Mouse (Mus musculus) midbrain, embryonic 14.5 days (tissue): Measurements from ENCODE around the gene Arl4c. TPM values are rescaled to one million over a fixed set of nuclear protein-coding genes. Genes with fewer than 3 reads are reported as not detected.

ENCODE experiments used
- ATAC-seq: fragments of 200-750 bp; cut with Nextera tagmentation; 2 replicates; pipeline ENCODE4 v1.8.0; 2017; ENCODE audit warnings: moderate number of reproducible peaks, moderate library complexity; ENCODE audit not compliant: low FRiP score, low TSS enrichment
- DNase-seq: peaks from one replicate; pipeline ENCODE4 v3.0.0-alpha.2; 2015
- H3K27ac ChIP-seq: fragments of 300-500 bp; sonication (generic); replicated peaks from 2 replicates; pipeline ENCODE4 v1.5.1; 2014; ENCODE audit warnings: mild to moderate bottlenecking, low read depth, low read length, moderate library complexity
- H3K27me3 ChIP-seq: fragments of 300-500 bp; sonication (generic); 2 replicates; pipeline ENCODE4 v1.6.1; 2014; ENCODE audit warnings: low read length, control low read depth, mixed read lengths; ENCODE audit not compliant: control insufficient read depth, insufficient read depth
- H3K36me3 ChIP-seq: fragments of 300-500 bp; sonication (generic); 2 replicates; pipeline ENCODE4 v1.6.1; 2014; ENCODE audit warnings: low read length, control low read depth; ENCODE audit not compliant: control insufficient read depth, insufficient read depth
- H3K4me1 ChIP-seq: fragments of 300-500 bp; sonication (generic); 2 replicates; pipeline ENCODE4 v1.6.1; 2014; ENCODE audit warnings: mild to moderate bottlenecking, antibody characterized with exemption, low read length, control low read depth; ENCODE audit not compliant: control insufficient read depth, insufficient read depth
- H3K4me2 ChIP-seq: fragments of 300-500 bp; sonication (generic); 2 replicates; pipeline ENCODE4 v1.6.1; 2014; ENCODE audit warnings: mild to moderate bottlenecking, low read length, moderate library complexity
- H3K4me3 ChIP-seq: fragments of 300-500 bp; sonication (generic); replicated peaks from 2 replicates; pipeline ENCODE4 v1.5.1; 2014; ENCODE audit warnings: low read depth, low read length
- H3K9ac ChIP-seq: fragments of 300-500 bp; sonication (generic); replicated peaks from 2 replicates; pipeline ENCODE4 v1.6.1; 2014; ENCODE audit warnings: mild to moderate bottlenecking, low read length, moderate library complexity
- H3K9me3 ChIP-seq: fragments of 300-500 bp; sonication (generic); 2 replicates; pipeline ENCODE4 v1.6.1; 2016; ENCODE audit warnings: low read length, control low read depth, mixed read lengths; ENCODE audit not compliant: control insufficient read depth
- WGBS: fragments of 180-500 bp; shearing (Covaris S2); extraction: QIAGEN DNeasy Blood & Tissue Kit; methylation state at CpG from one replicate; pipeline ENCODE4 v1.1.7; 2014; 5-methylcytosine and 5-hydroxymethylcytosine counted together
- polyA plus RNA-seq: library from polyadenylated mRNA; unstranded; fragments of >200 nt; fragmentation: Nextera tagmentation; extraction: Ambion mirVana; gene quantifications from 2 replicates; pipeline ENCODE4 v1.2.1, GENCODE M21; 2014

Arl4c gene
- polyA plus RNA-seq, 1 experiment from 2014 or later, result 23.4 TPM

GRCm38 (mm10) chr1:88655473-88656095 is 46.4 kb downstream of the Arl4c start:
- DNase-seq (no peak), ATAC-seq (no peak)
- Histone ChIP-seq H3K4me2 (no peak overlapping the region), H3K4me3 (no peak overlapping the region), H3K9me3 (no peaks in the 10 kb centered on the region), H3K27me3 (no peaks in the 10 kb centered on the region), H3K36me3 (no peaks in the 10 kb centered on the region), H3K9ac (no peak overlapping the region), H3K4me1 (no peaks in the 10 kb centered on the region), H3K27ac (no peak overlapping the region)
- 81% methylated on average over 3 of the region's 3 CpGs for WGBS

DNA sequence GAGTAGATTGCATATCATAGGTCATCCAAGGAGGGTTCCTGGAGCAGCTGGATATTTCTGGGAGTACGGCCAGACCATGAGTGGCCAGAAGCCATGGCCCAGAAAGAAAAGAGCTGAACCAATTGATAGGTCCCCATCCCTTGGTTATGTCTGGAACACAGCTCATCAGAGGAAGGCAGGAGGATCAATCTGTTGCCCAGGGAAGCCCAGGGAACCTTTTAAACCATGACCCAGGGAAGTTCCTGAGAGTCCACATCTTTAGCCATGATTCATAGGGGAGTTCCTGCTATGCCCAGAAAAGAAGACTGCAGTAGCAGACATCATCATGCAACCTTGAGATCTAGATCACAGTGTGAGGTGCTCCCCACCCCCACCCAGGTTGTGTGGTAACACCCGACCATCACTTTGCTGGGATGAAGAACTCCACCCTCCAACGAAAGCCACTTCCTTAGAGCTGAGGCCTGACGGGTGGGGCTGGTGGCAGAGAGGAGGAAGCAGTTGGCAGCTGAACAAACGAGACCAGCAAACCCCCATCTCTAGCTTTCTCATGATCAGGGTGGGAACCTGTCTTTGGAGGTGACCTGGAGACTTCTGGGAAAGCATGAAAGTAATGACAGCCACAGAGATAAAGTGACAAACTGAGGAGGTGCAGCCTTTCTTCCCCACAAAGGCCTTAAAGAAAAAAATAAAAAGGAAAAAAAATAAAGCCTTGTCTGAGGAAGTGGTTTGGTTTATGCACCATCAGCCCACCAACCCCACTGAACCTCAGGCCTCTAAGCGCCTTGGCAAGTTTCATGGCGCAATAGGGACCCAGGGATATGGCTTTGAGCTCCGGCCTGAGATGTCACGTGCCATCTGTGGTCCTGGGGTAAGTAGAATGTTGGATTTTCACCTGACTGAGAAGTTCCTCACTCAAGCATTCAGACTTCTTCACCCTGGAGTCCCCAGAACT is 47.2 kb downstream of the Arl4c start:
- H3K4me3 ChIP-seq, result no peak overlapping the region
- WGBS, result 92% methylated on average over 9 of the region's 9 CpGs

DNA sequence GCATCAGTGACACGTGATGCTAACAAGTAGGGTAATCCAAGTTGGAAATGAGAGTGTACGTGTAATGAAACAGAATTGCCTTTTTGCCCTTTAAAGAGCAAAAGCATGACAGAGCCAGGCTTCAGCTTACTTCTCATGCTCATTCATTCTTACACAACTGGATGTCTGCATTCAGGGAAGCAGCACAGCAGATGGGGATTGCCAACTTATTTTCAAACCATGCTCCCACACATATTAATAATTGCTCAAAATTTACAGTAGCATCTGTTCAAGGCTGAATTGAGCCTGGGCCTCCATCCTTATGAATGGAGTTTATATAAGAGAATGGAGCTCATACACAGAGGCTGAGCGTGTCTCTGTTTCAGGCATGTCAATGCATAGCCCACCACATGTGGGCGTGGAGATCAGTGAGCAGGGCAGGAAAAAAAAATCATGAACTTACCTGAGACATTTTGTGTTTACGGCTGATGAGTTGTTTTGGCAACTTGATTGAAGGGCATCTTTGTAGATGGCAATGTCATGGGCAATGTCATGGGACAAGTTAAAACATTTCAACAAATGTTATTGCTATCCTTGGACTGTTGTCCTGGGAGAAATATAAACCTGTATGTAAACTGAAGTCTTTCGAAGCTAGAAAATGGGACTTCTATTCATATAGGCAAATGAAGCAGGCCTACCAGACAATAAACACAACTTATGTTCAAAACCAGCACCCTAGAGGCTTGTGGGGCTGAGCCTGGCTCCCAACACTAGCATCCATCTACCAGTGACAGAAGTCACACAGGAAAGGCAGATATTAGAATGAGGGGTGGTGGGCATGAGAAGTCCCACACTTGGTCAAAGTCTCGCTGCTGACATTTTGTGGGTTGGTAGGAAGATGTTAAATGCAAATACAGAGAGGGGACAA is 48.2 kb downstream of the Arl4c start:
- 90% methylated on average over 7 of the region's 7 CpGs for WGBS
- H3K4me1 ChIP-seq, result no peaks in the 10 kb centered on the region
- H3K36me3 ChIP-seq, result no peaks in the 10 kb centered on the region
- H3K4me3 ChIP-seq, result no peak overlapping the region
- H3K9me3 ChIP-seq, result no peaks in the 10 kb centered on the region
- DNase-seq (no peak), ATAC-seq (no peak)
- no peak overlapping the region for H3K9ac ChIP-seq
- H3K4me2 ChIP-seq, result no peak overlapping the region
- H3K27ac ChIP-seq, result no peak overlapping the region
- no peaks in the 10 kb centered on the region for H3K27me3 ChIP-seq

More for the DNA sequence above, 47.2 kb downstream of the Arl4c start:
- Histone ChIP-seq H3K9me3 (no peaks in the 10 kb centered on the region), H3K27ac (no peak overlapping the region), H3K27me3 (no peaks in the 10 kb centered on the region), H3K4me2 (no peak overlapping the region), H3K36me3 (no peaks in the 10 kb centered on the region), H3K4me1 (no peaks in the 10 kb centered on the region), H3K9ac (no peak overlapping the region)
- DNase-seq (no peak), ATAC-seq (no peak)

DNA sequence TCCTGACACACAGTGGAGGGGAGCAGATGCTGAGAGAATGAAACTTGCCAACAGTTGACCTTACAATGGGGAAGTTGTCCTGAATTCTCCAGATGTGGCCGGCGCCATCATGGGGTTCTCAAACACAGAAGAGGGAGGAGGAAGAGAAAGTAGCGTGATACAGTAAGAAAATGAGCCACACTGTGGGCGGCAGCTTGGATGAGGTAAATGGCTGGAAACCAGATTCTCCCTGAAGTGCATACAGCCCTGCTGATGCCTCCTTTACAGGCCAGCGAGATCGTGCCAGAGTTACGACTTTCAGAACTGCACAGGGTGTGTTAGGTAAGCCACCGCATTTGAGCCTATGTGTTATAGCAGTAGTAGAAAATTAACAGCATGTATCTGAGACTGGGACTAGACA is 49.3 kb downstream of the Arl4c start:
- Histone ChIP-seq H3K4me2 (no peak overlapping the region), H3K4me1 (no peaks in the 10 kb centered on the region), H3K36me3 (no peaks in the 10 kb centered on the region), H3K9ac (no peak overlapping the region), H3K27me3 (no peaks in the 10 kb centered on the region), H3K9me3 (no peaks in the 10 kb centered on the region), H3K4me3 (no peak overlapping the region), H3K27ac (no peak overlapping the region)
- no peak for DNase-seq
- 96% methylated on average over 8 of the region's 8 CpGs for WGBS
- no peak for ATAC-seq

DNA sequence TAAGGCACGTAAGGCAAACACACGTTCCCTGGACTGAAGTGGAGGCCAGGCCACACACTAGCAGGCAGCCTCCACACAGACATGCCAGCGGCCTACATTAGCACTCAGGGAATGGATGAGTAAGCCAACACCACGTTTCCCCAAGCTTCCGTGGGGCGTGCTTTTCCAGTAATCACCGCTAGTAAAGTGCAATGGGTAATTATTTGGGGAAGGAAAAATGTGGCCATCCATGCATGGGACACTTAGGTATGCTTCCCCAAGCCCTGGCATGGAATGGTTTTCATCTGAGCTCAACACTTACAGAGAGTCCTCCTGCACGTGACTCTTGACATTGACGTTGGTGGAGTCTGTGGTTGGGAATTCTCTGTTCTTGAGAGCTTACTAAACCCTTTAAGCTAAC is 50.4 kb downstream of the Arl4c start:
- ATAC-seq (no peak), DNase-seq (no peak)
- no peak overlapping the region for H3K4me2 ChIP-seq
- no peaks in the 10 kb centered on the region for H3K27me3 ChIP-seq
- no peak overlapping the region for H3K9ac ChIP-seq
- H3K27ac ChIP-seq, result no peak overlapping the region
- H3K36me3 ChIP-seq, result no peaks in the 10 kb centered on the region
- WGBS, result 83% methylated on average over 9 of the region's 9 CpGs
- H3K4me3 ChIP-seq, result no peak overlapping the region
- no peaks in the 10 kb centered on the region for H3K4me1 ChIP-seq
- no peaks in the 10 kb centered on the region for H3K9me3 ChIP-seq

DNA sequence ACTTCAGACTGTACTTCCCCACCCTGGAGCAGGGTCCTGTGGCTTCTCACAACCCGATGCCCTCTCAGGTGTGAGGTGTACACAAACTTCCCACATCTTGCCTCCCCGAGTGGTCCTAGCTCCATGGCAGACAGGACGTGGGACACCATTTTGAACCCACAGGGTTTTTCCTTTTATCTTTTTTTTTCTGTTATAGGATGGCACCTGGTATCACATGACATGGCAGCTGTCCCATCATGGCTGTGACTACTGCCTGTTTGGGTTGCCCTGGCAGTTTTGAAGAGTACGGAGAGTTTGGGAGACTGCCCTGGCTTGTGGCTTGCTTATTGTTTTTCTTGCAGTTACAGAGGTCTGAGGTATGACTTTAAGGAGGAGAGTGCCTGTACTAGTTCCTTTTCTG is 53.3 kb downstream of the Arl4c start:
- H3K27ac ChIP-seq, result no peak overlapping the region
- ATAC-seq, result no peak
- H3K4me3 ChIP-seq, result no peak overlapping the region
- H3K4me2 ChIP-seq, result no peak overlapping the region
- DNase-seq, result no peak
- 96% methylated on average over 4 of the region's 4 CpGs for WGBS
- H3K9me3 ChIP-seq, result no peaks in the 10 kb centered on the region
- no peaks in the 10 kb centered on the region for H3K36me3 ChIP-seq
- H3K27me3 ChIP-seq, result no peaks in the 10 kb centered on the region
- no peak overlapping the region for H3K9ac ChIP-seq
- H3K4me1 ChIP-seq, result no peaks in the 10 kb centered on the region

- H3K27ac ChIP-seq, result no peak overlapping the region
- H3K27me3 ChIP-seq, result no peaks in the 10 kb centered on the region
- no peaks in the 10 kb centered on the region for H3K36me3 ChIP-seq
- no peak overlapping the region for H3K4me3 ChIP-seq
- no peak for ATAC-seq
- DNase-seq, result no peak
- H3K4me2 ChIP-seq, result no peak overlapping the region
- WGBS, result 82% methylated on average over 3 of the region's 3 CpGs
- H3K4me1 ChIP-seq, result no peaks in the 10 kb centered on the region
- no peaks in the 10 kb centered on the region for H3K9me3 ChIP-seq
- H3K9ac ChIP-seq, result no peak overlapping the region
Observed at GRCm38 (mm10) chr1:88645599-88646119, 56.4 kb downstream of the Arl4c start.

- H3K9me3 ChIP-seq, result no peaks in the 10 kb centered on the region
- DNase-seq (no peak), ATAC-seq (no peak)
- no peak overlapping the region for H3K4me3 ChIP-seq
- 92% methylated on average over 5 of the region's 5 CpGs for WGBS
- H3K27ac ChIP-seq, result no peak overlapping the region
- 0 out of 2 replicates have a peak, but pooled peaks cover 4% of the 10 kb centered on the region for H3K4me1 ChIP-seq
- no peaks in the 10 kb centered on the region for H3K27me3 ChIP-seq
- no peak overlapping the region for H3K4me2 ChIP-seq
- H3K9ac ChIP-seq, result no peak overlapping the region
- no peaks in the 10 kb centered on the region for H3K36me3 ChIP-seq
Observed at GRCm38 (mm10) chr1:88644417-88644816, 57.6 kb downstream of the Arl4c start.
